Mouse (Mus musculus) lung, embryonic 14.5 days (tissue): ENCODE measurements around the gene Eif4g3. TPM values are rescaled to one million over a fixed set of nuclear protein-coding genes. Genes with fewer than 3 reads are reported as not detected.
"Not testable (repeated sequence)": the region's sequence is repeated elsewhere in the genome, so short reads cannot be mapped to it uniquely, and the experiment has no call there.

Source experiments
- ATAC-seq: fragments of 200-750 bp; cut with Nextera tagmentation; 2 replicates; pipeline ENCODE4 v1.8.0; 2017; ENCODE audit warnings: mild to moderate bottlenecking, moderate TSS enrichment, moderate library complexity; ENCODE audit not compliant: insufficient read depth
- DNase-seq: peaks from one replicate; pipeline ENCODE4 v3.0.0-alpha.2; 2015
- H3K27ac ChIP-seq: fragments of 300-500 bp; sonication (generic); 2 replicates; pipeline ENCODE4 v1.5.1; 2014; ENCODE audit warnings: low read depth, mild to moderate bottlenecking, moderate library complexity
- H3K27me3 ChIP-seq: fragments of 300-500 bp; sonication (generic); 2 replicates; pipeline ENCODE4 v1.6.1; 2014; ENCODE audit warnings: low read length, control low read depth; ENCODE audit not compliant: insufficient read depth
- H3K36me3 ChIP-seq: fragments of 300-500 bp; sonication (generic); 2 replicates; pipeline ENCODE4 v1.6.1; 2014; ENCODE audit warnings: control low read depth; ENCODE audit not compliant: insufficient read depth
- H3K4me1 ChIP-seq: fragments of 300-500 bp; sonication (generic); 2 replicates; pipeline ENCODE4 v1.6.1; 2014; ENCODE audit warnings: antibody characterized with exemption, control low read depth; ENCODE audit not compliant: insufficient read depth
- H3K4me2 ChIP-seq: fragments of 300-500 bp; sonication (generic); 2 replicates; pipeline ENCODE4 v1.6.1; 2014; ENCODE audit warnings: mild to moderate bottlenecking
- H3K4me3 ChIP-seq: fragments of 300-500 bp; sonication (generic); 2 replicates; pipeline ENCODE4 v1.5.1; 2014; ENCODE audit warnings: low read depth, low read length
- H3K9ac ChIP-seq: fragments of 300-500 bp; sonication (generic); 2 replicates; pipeline ENCODE4 v1.6.1; 2014
- H3K9me3 ChIP-seq: fragments of 300-500 bp; sonication (generic); 2 replicates; pipeline ENCODE4 v1.6.1; 2016; ENCODE audit warnings: low read depth, low read length, control low read depth
- CTCF ChIP-seq: IDR thresholded peaks from 2 replicates; pipeline ENCODE4 v1.5.1; 2016; ENCODE audit warnings: antibody characterized with exemption, low read depth
- WGBS: fragments of 180-500 bp; shearing (Covaris S2); extraction: QIAGEN DNeasy Blood & Tissue Kit; methylation state at CpG from one replicate; pipeline ENCODE4 v1.1.7; 2014; 5-methylcytosine and 5-hydroxymethylcytosine counted together
- polyA plus RNA-seq: library from polyadenylated mRNA; unstranded; fragments of >200 nt; fragmentation: Nextera tagmentation; extraction: Ambion mirVana; gene quantifications from 2 replicates; pipeline ENCODE4 v1.2.1, GENCODE M21; 2014

The Eif4g3 gene
- polyA plus RNA-seq, 1 experiment from 2014 or later: 42.9 TPM

DNA sequence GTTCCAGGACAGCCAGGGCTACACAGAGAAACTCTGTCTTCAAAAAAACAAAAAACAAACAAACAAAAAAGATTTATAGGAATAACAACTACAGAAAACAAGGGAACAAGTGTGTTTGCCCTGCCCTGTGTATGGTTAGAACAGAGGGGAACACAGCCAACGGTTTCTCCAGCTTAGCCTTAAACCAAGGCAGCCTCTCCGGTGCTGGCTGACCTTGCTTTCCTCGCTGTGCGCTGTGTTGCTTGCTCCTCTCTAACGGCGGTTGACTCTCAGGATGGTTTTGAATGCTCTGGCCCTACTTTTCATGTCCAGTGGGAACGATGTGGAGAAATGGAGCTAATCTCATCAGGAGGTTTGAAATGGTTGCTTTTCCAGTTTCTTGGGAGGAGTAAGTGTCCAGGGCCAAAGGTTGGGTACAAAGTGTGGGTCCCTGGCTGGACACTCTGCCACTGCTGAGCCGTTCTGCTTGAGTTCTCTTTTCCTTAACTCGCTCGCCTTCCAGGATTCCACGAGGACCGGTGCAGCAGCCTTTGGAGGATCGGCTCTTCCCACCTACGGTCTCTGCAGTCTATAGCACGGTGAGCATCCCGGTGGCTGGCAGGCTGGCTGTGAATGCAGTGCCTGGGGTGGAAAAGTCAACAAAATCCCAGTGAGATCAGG is 52.1 kb downstream of the Eif4g3 start:
- ATAC-seq (no peak), DNase-seq (no peak)
- WGBS: 96% methylated on average over 16 of the region's 16 CpGs
- Histone ChIP-seq H3K4me2 (no peak overlapping the region), H3K36me3 (peaks cover 57% of the 10 kb centered on the region), H3K4me1 (no peaks in the 10 kb centered on the region), H3K4me3 (no peak overlapping the region), H3K9me3 (no peaks in the 10 kb centered on the region), H3K27me3 (no peaks in the 10 kb centered on the region), H3K27ac (no peak overlapping the region), H3K9ac (no peak overlapping the region)
- TF ChIP-seq CTCF: no peak

DNA sequence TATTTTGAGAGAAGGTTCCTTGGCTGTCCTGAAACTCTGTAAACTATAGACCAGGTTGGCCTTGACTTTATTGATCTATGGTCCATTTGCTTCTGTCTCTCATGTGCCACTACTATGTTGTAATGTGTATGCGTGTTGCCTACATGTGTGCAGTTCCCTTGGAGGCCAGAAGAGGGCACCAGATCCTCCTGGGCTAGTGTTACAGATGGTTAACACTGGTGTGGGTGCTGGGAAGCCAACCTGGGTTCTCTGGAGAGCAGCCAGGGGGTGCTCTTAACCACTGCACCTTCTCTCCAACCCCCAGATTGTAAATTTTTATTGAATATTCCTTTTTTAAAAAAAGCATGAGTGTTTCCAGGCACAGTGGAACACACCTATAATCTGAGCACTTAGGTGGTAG is 53.0 kb downstream of the Eif4g3 start:
- Histone ChIP-seq H3K27ac (no peak overlapping the region), H3K4me3 (no peak overlapping the region), H3K4me2 (no peak overlapping the region), H3K9me3 (no peaks in the 10 kb centered on the region), H3K36me3 (peaks cover 57% of the 10 kb centered on the region), H3K4me1 (no peaks in the 10 kb centered on the region), H3K27me3 (no peaks in the 10 kb centered on the region), H3K9ac (no peak overlapping the region)
- 97% methylated on average over 1 of the region's 1 CpGs for WGBS
- TF ChIP-seq CTCF: peak; percentile 54
- ATAC-seq (no peak), DNase-seq (no peak)

DNA sequence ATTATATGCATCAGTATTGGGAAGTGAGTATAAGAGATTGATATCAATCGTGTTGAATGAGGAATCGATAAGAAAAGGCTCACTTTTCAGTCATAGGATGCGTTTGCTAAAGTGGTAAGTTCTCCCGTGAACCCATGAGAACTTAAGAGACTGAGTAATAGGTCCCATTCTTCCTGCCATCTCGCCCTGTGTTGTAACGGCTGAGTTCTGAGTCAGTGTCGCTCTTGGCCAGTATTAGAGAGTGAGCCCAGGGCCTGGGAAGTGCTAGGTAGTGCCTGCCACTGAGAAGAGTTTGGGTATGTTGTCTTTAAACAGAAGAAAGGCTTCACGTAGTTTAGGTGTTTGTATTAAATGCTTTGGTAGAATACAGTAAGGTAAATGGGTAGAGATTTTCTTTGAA is 53.5 kb downstream of the Eif4g3 start:
- no peak overlapping the region for H3K27ac ChIP-seq
- 93% methylated on average over 8 of the region's 8 CpGs for WGBS
- H3K4me1 ChIP-seq: no peaks in the 10 kb centered on the region
- H3K9ac ChIP-seq: no peak overlapping the region
- peaks cover 56% of the 10 kb centered on the region for H3K36me3 ChIP-seq
- no peaks in the 10 kb centered on the region for H3K9me3 ChIP-seq
- no peaks in the 10 kb centered on the region for H3K27me3 ChIP-seq
- no peak for TF ChIP-seq CTCF
- DNase-seq (no peak), ATAC-seq (no peak)
- no peak overlapping the region for H3K4me2 ChIP-seq
- H3K4me3 ChIP-seq: no peak overlapping the region

GRCm38 (mm10) chr4:138049547-138049946 is 56.7 kb downstream of the Eif4g3 start:
- 66% methylated on average over 6 of the region's 6 CpGs for WGBS
- Histone ChIP-seq H3K36me3 (peaks cover 64% of the 10 kb centered on the region), H3K4me2 (no peak overlapping the region)

GRCm38 (mm10) chr4:138051488-138051887 is 58.7 kb downstream of the Eif4g3 start:
- H3K9me3 ChIP-seq: no peaks in the 10 kb centered on the region
- no peaks in the 10 kb centered on the region for H3K4me1 ChIP-seq
- no peak for ATAC-seq
- H3K9ac ChIP-seq: no peak overlapping the region
- no peaks in the 10 kb centered on the region for H3K27me3 ChIP-seq
- 93% methylated on average over 9 of the region's 9 CpGs for WGBS
- H3K27ac ChIP-seq: no peak overlapping the region
- H3K4me2 ChIP-seq: no peak overlapping the region
- no peak for TF ChIP-seq CTCF
- H3K4me3 ChIP-seq: no peak overlapping the region
- DNase-seq: no peak
- peaks cover 47% of the 10 kb centered on the region for H3K36me3 ChIP-seq

More at GRCm38 (mm10) chr4:138049547-138049946, 56.7 kb downstream of the Eif4g3 start:
- TF ChIP-seq CTCF: no peak
- no peak overlapping the region for H3K4me3 ChIP-seq
- H3K27ac ChIP-seq: no peak overlapping the region
- no peaks in the 10 kb centered on the region for H3K4me1 ChIP-seq
- ATAC-seq (no peak), DNase-seq (no peak)
- no peaks in the 10 kb centered on the region for H3K27me3 ChIP-seq
- H3K9ac ChIP-seq: no peak overlapping the region
- no peaks in the 10 kb centered on the region for H3K9me3 ChIP-seq

DNA sequence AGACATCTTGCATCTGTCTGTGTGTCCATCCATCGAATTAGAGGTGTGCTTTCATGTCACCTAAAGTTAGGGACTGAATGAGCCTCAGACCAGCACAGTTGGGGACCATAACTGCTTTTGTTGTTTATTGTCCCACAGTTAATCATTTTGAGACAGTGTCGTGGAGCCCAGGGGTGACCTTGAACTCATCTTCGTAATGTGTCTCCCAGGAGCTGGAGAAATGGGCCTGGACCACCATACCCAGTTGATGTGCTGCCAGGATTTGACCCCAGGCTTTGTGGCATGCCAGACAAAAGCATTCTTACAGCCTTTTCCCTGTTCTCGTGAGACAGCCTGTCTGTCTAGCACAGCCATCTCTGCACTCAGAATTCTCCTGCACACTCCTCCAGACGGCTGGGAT is 63.8 kb downstream of the Eif4g3 start:
- Histone ChIP-seq H3K4me2 (no peak overlapping the region), H3K27me3 (no peaks in the 10 kb centered on the region), H3K9ac (no peak overlapping the region), H3K4me3 (no peak overlapping the region), H3K9me3 (no peaks in the 10 kb centered on the region), H3K4me1 (no peaks in the 10 kb centered on the region), H3K36me3 (peaks cover 33% of the 10 kb centered on the region), H3K27ac (no peak overlapping the region)
- WGBS: 73% methylated on average over 5 of the region's 5 CpGs
- ATAC-seq: no peak
- TF ChIP-seq CTCF: no peak
- no peak for DNase-seq

DNA sequence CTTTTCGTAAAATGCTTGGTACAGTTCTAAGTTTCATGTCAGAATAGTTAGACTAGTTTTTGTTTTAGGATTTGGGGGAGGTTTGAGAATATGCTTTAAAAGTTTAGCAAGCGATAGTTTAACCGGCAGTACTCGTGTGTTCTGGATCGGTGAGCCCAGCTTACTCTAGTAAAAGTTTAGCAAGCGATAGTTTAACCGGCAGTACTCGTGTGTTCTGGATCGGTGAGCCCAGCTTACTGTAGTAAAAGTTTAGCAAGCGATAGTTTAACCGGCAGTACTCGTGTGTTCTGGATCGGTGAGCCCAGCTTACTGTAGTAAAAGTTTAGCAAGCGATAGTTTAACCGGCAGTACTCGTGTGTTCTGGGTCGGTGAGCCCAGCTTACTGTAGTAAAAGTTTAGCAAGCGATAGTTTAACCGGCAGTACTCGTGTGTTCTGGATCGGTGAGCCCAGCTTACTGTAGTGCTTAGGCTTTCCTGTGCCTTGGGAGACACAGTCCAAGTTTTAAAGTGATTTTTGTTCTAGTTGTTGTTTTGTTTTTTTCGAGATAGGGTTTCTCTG is 64.5 kb downstream of the Eif4g3 start:
- not testable (repeated sequence) for H3K27me3 ChIP-seq, H3K9me3 ChIP-seq, H3K4me1 ChIP-seq, H3K4me3 ChIP-seq, H3K4me2 ChIP-seq, H3K9ac ChIP-seq, H3K27ac ChIP-seq, DNase-seq, ATAC-seq
- peaks cover 32% of the 10 kb centered on the region for H3K36me3 ChIP-seq
- WGBS: 95% methylated on average over 22 of the region's 22 CpGs

DNA sequence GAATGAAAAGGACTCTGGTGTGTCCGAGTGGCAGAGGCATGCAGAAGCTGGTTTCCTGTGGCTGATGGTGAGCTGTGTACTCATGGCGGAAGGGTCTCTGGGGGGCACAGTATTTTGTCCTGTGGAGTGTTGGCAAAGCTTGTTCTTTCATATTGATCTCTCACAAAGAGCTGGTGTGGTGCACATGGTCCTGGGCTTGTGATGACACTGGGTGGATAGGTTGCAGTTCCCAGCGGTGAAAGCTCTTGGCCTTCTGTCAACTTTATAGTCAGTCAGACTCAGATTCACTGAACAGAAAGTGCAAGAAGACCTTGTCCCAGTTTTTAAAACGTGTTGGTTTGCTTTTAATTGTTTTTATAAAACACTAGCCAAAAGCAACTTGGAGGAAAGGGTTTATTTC is 68.3 kb downstream of the Eif4g3 start:
- Histone ChIP-seq H3K4me1 (no peaks in the 10 kb centered on the region), H3K9me3 (no peaks in the 10 kb centered on the region), H3K4me3 (no peak overlapping the region), H3K27me3 (no peaks in the 10 kb centered on the region), H3K9ac (no peak overlapping the region), H3K27ac (no peak overlapping the region), H3K4me2 (no peak overlapping the region), H3K36me3 (peaks cover 42% of the 10 kb centered on the region)
- ATAC-seq (no peak), DNase-seq (no peak)
- no peak for TF ChIP-seq CTCF
- 77% methylated on average over 4 of the region's 4 CpGs for WGBS
